Mouse (Mus musculus) bone marrow macrophage, adult 2 months (primary cell): ENCODE measurements around the gene Klhdc1.

Source experiments
- CTCF ChIP-seq: IDR thresholded peaks from 2 replicates; pipeline ENCODE4 v1.5.1; 2012; ENCODE audit warnings: low read depth, mild to moderate bottlenecking, low read length, moderate library complexity
- POLR2A ChIP-seq: IDR thresholded peaks from 2 replicates; pipeline ENCODE4 v1.6.1; 2012; ENCODE audit warnings: mild to moderate bottlenecking, low read depth, low read length, borderline replicate concordance

- TF ChIP-seq CTCF (no peak), POLR2A (no peak)
These were observed 8.8 kb downstream of the Klhdc1 start for GRCm38 (mm10) chr12:69249766-69250165.
